Mouse (Mus musculus) adrenal gland, adult 2 months (tissue): ENCODE measurements around the gene Senp8. TPM values are rescaled to one million over a fixed set of nuclear protein-coding genes. Genes with fewer than 3 reads are reported as not detected.
"Not testable (repeated sequence)": the region's sequence is repeated elsewhere in the genome, so short reads cannot be mapped to it uniquely, and the experiment has no call there.

Experiments
- DNase-seq: peaks from one replicate; pipeline ENCODE4 v3.0.0; 2021
- long read RNA-seq: library from polyadenylated mRNA; stranded (forward); transcript quantifications from one replicate; pipeline ENCODE4 v2.0.0, GENCODE M21; 2021
- polyA plus RNA-seq: library from polyadenylated mRNA; depleted of rRNA; stranded (reverse); fragments of >200 nt; gene quantifications from 2 replicates; pipeline ENCODE4 v1.2.3, GENCODE M21; 2012; rRNA removed
- total RNA-seq, 2 experiments: library from RNA; stranded (reverse); gene quantifications; 2 replicates each; pipeline ENCODE4 v1.2.3; 2021

The Senp8 gene
- 10 to 100 TPM in 1 of 2 experiments, 1 to 10 TPM in 1; 7.5 to 10.4 TPM for total RNA-seq
- polyA plus RNA-seq, result 0.65 and 2.7 TPM in 2 replicates
- long read RNA-seq, result 0 reads

- DNase-seq, result peak; percentile 100
Observed at GRCm38 (mm10) chr9:59750267-59751065, at the start of gene Senp8, which contains the start of gene Myo9a. Gene Senp8, minus strand, starts transcription at chr9:59750710. Gene Myo9a, plus strand, starts transcription at chr9:59750896.

- DNase-seq, result not testable (repeated sequence)
Observed at GRCm38 (mm10) chr9:59766966-59767461, 16.5 kb upstream of the Senp8 start.

GRCm38 (mm10) chr9:59760515-59760914, 10.0 kb upstream of the Senp8 start:
- no peak for DNase-seq

GRCm38 (mm10) chr9:59757016-59757415, 6.5 kb upstream of the Senp8 start:
- DNase-seq, result not testable (repeated sequence)

- no peak for DNase-seq
Observed at GRCm38 (mm10) chr9:59755199-59755598, 4.7 kb upstream of the Senp8 start.

GRCm38 (mm10) chr9:59751966-59752365, 1.5 kb upstream of the Senp8 start:
- no peak for DNase-seq

- DNase-seq, result peak; percentile 97
Observed at GRCm38 (mm10) chr9:59751066-59751581, 614 bp upstream of the Senp8 start.

GRCm38 (mm10) chr9:59749581-59750265, 787 bp downstream of the Senp8 start:
- DNase-seq, result no peak

GRCm38 (mm10) chr9:59748969-59749368, 1.5 kb downstream of the Senp8 start:
- no peak for DNase-seq

GRCm38 (mm10) chr9:59748387-59748786, 2.1 kb downstream of the Senp8 start:
- DNase-seq, result no peak

- DNase-seq, result no peak
Observed at GRCm38 (mm10) chr9:59743903-59744302, 6.6 kb downstream of the Senp8 start.

- no peak for DNase-seq
Observed at GRCm38 (mm10) chr9:59740593-59740992, 9.9 kb downstream of the Senp8 start.

- no peak for DNase-seq
Observed at GRCm38 (mm10) chr9:59735394-59735793, 15.1 kb downstream of the Senp8 start.

- no peak for DNase-seq
Observed at GRCm38 (mm10) chr9:59733075-59733474, 17.4 kb downstream of the Senp8 start.

GRCm38 (mm10) chr9:59731136-59731535, 19.4 kb downstream of the Senp8 start:
- no peak for DNase-seq

GRCm38 (mm10) chr9:59727569-59728286, 22.8 kb downstream of the Senp8 start:
- no peak for DNase-seq

GRCm38 (mm10) chr9:59725515-59725914, 25.0 kb downstream of the Senp8 start:
- DNase-seq, result no peak

- no peak for DNase-seq
Observed at GRCm38 (mm10) chr9:59723791-59724442, 26.6 kb downstream of the Senp8 start.

- DNase-seq, result peak; percentile 60
Observed at GRCm38 (mm10) chr9:59723096-59723657, 27.3 kb downstream of the Senp8 start.

GRCm38 (mm10) chr9:59721144-59721543, 29.4 kb downstream of the Senp8 start:
- no peak for DNase-seq

- DNase-seq, result no peak
Observed at GRCm38 (mm10) chr9:59718237-59718636, 32.3 kb downstream of the Senp8 start.
